Mouse (Mus musculus): Measurements from ENCODE around the gene Crybg2. TPM values are rescaled to one million over a fixed set of nuclear protein-coding genes. Genes with fewer than 3 reads are reported as not detected.
A peak's percentile ranks its signal among the peaks of the same experiment; 100 is the strongest.

Gene Crybg2
- total RNA-seq, 2 experiments from 2014 or later = not detected

DNA sequence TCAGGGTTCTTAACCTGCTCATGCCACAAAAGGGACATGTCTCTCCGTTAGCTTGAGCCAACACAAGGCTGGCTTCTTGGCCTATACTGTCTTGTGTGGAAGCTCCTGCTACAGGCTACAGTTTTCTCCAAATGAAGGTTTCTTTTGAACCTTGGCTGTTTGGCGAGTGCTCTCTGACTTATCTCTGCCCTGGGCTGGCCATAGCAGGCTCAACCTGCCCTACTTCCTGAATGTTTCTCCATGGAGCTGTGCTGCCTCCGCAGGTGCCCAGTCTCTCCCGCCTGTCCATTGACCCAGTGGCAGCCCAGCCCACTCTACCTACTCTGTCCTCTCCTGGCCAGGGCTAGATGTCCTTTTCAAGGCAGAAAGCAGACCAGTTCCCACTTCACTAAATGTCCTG, 60.3 kb downstream of the Crybg2 start:
- DNase-seq = no peak

- DNase-seq = no peak
These were observed 61.0 kb downstream of the Crybg2 start for GRCm38 (mm10) chr4:134121571-134121970.

GRCm38 (mm10) chr4:134122281-134122680, 61.7 kb downstream of the Crybg2 start:
- no peak for DNase-seq

DNA sequence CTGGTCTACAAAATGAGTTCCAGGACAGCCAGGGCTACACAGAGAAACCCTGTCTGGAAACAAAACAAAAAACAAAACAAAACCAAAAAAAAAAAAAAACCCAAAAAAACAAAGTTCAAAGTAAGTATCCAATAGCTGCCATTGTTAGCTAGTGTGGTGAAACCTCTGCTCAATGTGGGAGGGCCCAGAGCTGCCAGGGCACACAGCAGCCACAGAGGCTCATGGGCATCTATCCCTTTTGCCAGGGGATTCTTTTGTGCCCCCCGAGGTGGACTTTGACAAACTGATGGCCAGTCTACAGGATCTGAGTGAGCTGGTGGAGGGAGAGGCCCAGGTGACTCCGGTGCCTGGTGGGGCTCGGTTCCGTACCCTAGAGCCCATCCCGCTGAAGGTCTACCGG, 62.5 kb downstream of the Crybg2 start:
- DNase-seq = no peak

DNA sequence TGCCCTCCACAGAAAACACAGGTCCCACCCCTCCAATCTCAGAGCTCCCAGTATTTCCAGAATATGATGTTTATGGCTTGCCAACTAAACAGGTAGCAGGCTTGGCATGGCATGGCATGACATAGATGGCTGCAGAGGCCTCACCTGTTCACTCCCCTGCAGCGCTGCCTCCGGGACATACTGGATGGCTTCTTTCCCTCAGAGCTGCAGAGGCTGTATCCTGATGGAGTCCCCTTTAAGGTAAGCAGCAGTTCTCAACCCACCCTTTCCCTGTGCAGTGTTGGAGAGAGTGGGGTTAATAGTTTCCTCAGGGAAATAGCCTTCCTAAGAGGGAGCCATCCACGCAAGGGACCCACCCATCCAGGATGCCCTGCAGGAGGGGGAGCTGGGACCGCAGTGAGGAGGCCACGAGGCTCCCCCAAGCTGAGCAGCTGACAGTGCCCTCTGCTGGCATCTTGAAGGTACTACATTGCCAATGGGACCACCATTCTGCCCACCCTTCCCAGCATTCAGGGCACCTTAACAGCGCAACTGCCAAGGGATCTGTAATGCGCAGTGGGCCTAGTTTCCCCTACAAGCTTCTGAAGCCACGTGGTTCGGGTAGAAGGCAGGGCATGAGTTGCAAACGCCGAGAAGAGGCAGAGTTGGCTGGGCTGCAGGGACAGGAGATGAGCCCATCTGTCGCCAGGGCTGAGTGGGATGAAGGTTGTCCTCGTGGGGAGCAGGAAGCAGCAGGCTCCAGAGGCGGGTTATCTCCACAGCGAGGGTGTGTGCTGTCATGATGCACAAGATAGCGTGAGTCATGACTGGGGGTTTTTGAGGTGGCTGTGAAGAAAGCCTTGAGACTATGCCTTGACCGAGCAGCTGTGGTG, 63.3 kb downstream of the Crybg2 start:
- peak; percentile 54 for DNase-seq

DNA sequence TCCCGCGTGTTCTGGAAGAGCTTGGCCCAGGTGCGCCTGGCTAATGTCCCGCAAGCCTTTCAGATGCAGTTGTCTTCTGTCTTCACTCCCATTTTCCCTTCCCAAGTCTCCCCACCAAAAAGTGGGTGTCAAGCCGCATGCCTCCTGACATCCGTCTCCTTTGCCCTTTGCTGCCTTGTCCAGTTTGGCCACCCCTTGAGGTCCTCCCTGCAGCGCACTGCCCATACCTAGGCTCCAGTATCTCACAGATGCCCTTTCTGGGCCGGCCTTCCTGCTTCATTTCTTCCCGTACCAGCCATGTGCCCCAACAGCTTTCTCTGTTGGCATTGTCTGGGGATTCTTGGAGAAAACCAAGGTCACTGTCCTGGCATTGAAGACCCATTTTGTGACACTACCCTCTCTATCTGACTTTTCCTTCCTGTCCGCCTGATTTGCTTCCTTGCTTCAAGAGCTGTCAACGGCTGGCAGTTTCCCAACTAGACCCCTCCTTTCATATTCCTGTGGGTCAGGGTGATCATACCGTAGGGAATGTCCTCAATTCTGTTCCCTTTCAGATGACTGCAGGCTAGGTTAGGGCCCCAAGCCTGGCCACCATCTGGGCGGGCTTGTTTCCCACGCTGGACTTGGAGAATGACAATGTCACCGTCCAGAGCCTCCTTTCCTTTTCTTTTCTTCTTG, 64.9 kb downstream of the Crybg2 start:
- DNase-seq = no peak

DNA sequence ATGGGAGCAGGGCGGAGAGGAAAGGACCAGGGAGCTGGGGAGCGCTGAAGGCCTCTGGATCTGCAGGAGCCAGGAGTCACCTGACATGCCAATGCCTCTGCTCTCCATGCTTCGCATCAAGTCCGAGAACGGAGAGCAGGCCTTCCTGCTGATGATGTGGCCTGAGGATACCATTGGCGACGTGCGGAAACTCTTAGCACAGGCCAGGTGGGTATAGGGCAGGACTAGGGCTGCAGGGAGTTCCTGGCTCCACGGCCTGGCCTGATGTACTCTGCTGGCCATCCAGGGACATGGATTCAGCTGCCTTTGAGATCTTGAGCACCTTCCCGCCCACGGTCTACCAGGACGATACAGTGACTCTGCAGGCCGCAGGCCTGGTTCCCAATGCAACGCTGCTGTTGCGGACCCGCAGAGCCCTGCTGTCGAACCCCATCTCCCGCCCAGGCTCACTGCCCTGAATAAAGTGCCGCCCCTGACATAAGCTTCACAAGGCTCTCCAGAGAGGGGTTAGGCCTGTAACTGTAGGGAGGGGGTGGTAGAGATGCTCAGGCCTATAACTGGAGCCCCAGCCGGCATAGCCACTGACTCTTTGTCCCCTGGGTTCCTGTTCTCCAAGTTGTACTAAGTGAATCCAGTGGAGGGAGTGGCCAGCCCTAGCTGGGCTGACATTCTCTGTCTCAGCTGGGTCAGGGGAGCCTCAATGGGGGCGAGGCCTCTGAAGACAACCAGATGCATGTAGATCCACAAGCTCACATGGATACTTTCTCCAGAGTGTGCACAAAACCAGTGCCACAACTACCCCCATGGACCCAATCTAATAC, 65.9 kb downstream of the Crybg2 start:
- no peak for DNase-seq

- DNase-seq = no peak
These were observed 66.5 kb downstream of the Crybg2 start for GRCm38 (mm10) chr4:134127121-134127455.

GRCm38 (mm10) chr4:134127793-134128192, 67.2 kb downstream of the Crybg2 start:
- no peak for DNase-seq

DNA sequence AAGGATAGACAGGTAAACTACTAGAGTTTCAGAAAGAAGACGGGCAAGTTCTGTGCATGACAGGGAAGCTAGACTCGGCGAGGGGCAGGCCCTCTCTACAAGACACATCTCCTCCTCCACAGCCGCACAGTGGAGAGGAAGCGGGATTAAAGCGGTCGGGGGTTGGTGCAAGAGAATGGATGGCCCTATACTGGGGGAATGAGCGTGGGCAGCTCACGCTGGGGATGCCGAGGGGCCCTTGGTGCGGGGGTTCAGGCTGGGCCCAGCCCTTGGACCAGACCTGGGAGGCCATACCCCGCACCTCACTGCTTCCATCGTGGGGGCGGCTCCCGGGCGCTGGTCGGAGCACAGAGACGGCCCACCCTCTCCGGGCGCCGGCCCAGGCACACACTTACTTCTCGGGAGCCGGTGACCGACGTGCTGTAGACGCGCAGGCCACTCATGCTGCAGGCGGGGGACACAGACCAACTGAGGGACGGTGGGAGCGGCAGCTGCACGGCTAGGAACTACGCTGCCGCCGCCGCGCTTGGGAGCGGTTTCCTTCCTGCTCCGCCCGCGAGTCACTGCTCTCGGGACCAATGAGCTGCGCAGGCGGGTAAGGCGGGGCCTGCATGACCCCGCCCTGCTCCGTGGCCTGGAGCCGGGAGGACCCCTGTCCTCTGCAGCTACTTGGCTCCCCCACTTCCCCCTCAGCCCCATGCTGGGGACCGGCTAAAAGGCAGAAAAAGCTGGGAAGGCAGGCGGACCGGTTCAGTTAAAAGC, 67.8 kb downstream of the Crybg2 start, which contains the start of gene Sh3bgrl3:
Sh3bgrl3 (minus strand) TSS at position 569 of the 762 bp plus-strand sequence.
- DNase-seq = peak; percentile 89

GRCm38 (mm10) chr4:134128983-134129362, 68.4 kb downstream of the Crybg2 start:
- no peak for DNase-seq

GRCm38 (mm10) chr4:134129482-134129881, 68.9 kb downstream of the Crybg2 start:
- no peak for DNase-seq

DNA sequence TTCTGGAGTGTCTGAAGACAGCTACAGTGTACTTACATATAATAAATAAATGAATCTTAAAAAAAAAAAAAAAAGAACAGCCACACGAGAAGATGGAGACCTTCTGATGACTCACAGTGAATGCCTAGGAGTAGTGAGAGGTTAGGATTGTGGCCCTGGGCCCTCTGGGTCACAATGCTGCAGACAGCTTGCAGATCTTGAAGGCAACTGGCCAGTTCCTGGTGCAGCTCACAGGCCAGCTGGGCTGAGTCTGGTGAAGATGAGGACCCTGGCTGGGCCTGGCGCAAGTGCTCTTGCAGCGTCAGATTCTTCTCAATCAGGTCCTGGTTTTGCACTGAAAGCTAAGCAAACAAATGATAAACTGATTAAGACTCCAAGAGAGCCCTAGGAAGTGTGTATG, 71.5 kb downstream of the Crybg2 start:
- DNase-seq = no peak

DNA sequence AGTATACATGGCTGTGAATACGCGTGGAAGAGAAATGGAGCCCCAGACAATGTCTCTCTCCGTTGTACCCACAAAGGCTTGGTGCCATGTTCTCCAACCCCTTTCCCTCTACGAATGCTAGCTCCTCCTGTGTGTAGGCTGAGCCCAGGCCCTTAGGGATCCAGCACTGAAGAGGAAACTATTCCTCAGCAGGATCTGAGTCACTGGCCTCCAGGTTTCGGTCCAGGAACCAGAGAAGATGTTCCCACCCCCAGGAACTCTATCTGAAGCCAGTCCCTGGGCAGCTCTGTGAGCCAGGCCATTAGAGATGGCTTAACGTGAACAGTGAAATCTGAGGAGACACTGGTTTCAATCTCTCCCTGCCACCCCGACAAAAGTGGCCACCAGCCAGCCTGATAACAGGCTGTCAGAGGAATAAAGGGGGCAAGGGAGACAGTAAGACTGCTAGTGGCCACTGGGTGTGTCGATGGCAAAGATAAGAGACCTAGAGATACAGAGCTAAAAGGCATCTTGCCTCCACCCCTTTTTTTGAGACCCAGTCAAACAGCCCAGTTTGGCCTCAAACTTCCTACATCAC, 72.0 kb downstream of the Crybg2 start:
- no peak for DNase-seq

DNA sequence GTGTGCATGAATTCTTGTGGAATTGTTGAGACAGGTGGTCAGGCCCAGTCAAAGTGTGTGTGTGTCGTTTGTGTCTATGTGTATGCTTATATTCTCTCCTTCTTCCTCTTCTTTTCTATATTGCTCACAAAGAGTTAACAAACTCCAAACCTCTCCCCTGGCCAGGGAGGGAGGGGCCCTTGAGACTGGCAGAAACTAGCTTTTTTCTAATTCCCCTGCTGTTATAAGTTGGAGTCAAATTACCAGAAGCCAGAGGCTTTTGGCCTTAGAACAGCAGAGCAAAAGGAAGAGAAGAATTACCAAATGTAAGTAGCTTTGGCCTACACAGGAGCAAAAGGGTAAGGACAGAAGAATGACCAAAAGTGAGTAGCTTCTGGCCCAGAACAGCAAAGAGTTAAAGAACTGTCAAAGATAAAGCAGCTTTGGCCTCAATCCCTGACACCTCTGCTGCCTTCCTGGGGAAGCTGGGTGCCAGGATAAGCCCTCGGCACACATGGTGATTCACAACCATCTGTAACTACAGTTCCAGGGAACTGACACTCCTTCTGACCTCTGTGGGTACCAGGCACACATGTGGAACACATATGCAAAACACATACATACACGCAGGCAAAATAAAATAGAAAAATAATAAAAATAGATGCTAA, 75.8 kb downstream of the Crybg2 start:
- DNase-seq = no peak

DNA sequence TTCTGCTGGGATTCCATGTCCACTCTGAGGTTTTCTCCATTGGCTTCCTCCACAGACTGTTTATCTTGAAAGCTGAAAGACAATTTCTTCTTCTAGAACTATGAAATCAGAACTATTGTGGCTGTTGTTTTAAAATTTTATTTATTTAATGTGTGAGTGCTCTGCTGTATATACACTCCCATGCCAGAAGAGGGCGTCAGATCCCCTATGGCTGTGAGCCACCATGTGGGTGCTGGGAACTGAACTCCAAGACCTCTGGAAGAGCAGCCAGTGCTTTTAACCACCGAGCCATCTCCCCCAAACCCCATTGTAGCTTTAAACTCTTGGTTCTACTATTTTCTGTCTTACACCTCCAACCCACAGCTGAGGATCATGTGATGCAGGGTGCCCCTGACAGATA, 78.2 kb downstream of the Crybg2 start:
- DNase-seq = no peak

Other genes starting within 250 kb of the Crybg2 start
- 10 to 100 TPM in 1 of 2 experiments, 1 to 10 TPM in 1; 9.1 to 10.7 TPM for gene Rps6ka1, start 173.0 kb upstream of the Crybg2 start, total RNA-seq (2021)
- gene Hmgn2, start 92.2 kb upstream of the Crybg2 start, total RNA-seq (2021) = 100 to 1,000 TPM; 484 to 489 TPM
- 10 to 100 TPM; 39.1 to 40.7 TPM for gene Dhdds, start 59.9 kb upstream of the Crybg2 start, total RNA-seq (2021)
- under 1 TPM; 0.27 to 0.29 TPM for gene Lin28a, start 42.0 kb upstream of the Crybg2 start, total RNA-seq (2021)
- gene Zfp683, start 7.0 kb upstream of the Crybg2 start, total RNA-seq (2021) = not detected
- gene Cd52, start 34.3 kb downstream of the Crybg2 start, total RNA-seq (2021) = 1 to 10 TPM; 4.3 to 5.6 TPM
- 1 to 10 TPM; 1.2 to 2.0 TPM for gene Ubxn11, start 41.8 kb downstream of the Crybg2 start, total RNA-seq (2021)
- 10 to 100 TPM; 70.4 to 72.6 TPM for gene Sh3bgrl3, start 68.0 kb downstream of the Crybg2 start, total RNA-seq (2021)
- 10 to 100 TPM; 34.5 to 38.7 TPM for gene Cep85, start 126.3 kb downstream of the Crybg2 start, total RNA-seq (2021)
- gene Gm7534, start 142.2 kb downstream of the Crybg2 start, total RNA-seq (2021) = not detected
- not detected for gene Catsper4, start 166.6 kb downstream of the Crybg2 start, total RNA-seq (2021)
- 1 to 10 TPM; 1.6 to 2.0 TPM for gene Cnksr1, start 177.6 kb downstream of the Crybg2 start, total RNA-seq (2021)
- gene E130218I03Rik, start 182.8 kb downstream of the Crybg2 start, total RNA-seq (2021) = not detected
- gene Zfp593, start 184.8 kb downstream of the Crybg2 start, total RNA-seq (2021) = 1 to 10 TPM; 5.8 TPM
- not detected for gene Gm30191, start 186.1 kb downstream of the Crybg2 start, total RNA-seq (2021)
- 10 to 100 TPM in 1 of 2 experiments, 1 to 10 TPM in 1; 8.9 to 10.3 TPM for gene Grrp1, start 193.3 kb downstream of the Crybg2 start, total RNA-seq (2021)
- gene Pdik1l, start 227.1 kb downstream of the Crybg2 start, total RNA-seq (2021) = 10 to 100 TPM; 11.8 to 12.2 TPM

Data from heart, postnatal 4 days (tissue).